Mouse (Mus musculus): Measurements from ENCODE around the gene Hlcs. TPM values are rescaled to one million over a fixed set of nuclear protein-coding genes. Genes with fewer than 3 reads are reported as not detected.

Gene Hlcs
- polyA plus RNA-seq, 2 experiments from 2014 or later, result 6.4 to 7.9 TPM

- no peak for ATAC-seq
Observed at GRCm38 (mm10) chr16:94088819-94089692, 224.3 kb downstream of the Hlcs start.

- ATAC-seq, result no peak
Observed at GRCm38 (mm10) chr16:94088226-94088748, 225.1 kb downstream of the Hlcs start.

- ATAC-seq, result no peak
Observed at GRCm38 (mm10) chr16:94087570-94088225, 225.7 kb downstream of the Hlcs start.

- no peak for ATAC-seq
Observed at GRCm38 (mm10) chr16:94086701-94087569, 226.4 kb downstream of the Hlcs start.

GRCm38 (mm10) chr16:94085603-94086285 lies 227.6 kb downstream of the Hlcs start:
- ATAC-seq, result no peak

GRCm38 (mm10) chr16:94084711-94085602 lies 228.4 kb downstream of the Hlcs start, which contains the start of gene Sim2:
TSS of gene Sim2 (plus strand) at chr16:94084931.
- no peak for ATAC-seq

GRCm38 (mm10) chr16:94083848-94084525 lies 229.4 kb downstream of the Hlcs start:
- no peak for ATAC-seq

- ATAC-seq, result no peak
Observed at GRCm38 (mm10) chr16:94082960-94083847, 230.2 kb downstream of the Hlcs start.

GRCm38 (mm10) chr16:94081996-94082708 lies 231.2 kb downstream of the Hlcs start:
- no peak for ATAC-seq

- ATAC-seq, result no peak
Observed at GRCm38 (mm10) chr16:94081596-94081995, 231.8 kb downstream of the Hlcs start.

- ATAC-seq, result no peak
Observed at GRCm38 (mm10) chr16:94079856-94080555, 233.4 kb downstream of the Hlcs start.

GRCm38 (mm10) chr16:94079075-94079855 lies 234.1 kb downstream of the Hlcs start:
- no peak for ATAC-seq

Other genes starting within 250 kb of the Hlcs start
- not detected for gene Sim2, start 228.6 kb downstream of the Hlcs start, polyA plus RNA-seq (2017; shearing (Covaris generic))
- under 1 TPM in 1 of 2 experiments, not detected in 1; 0.36 TPM for gene Ripply3, start 14.8 kb upstream of the Hlcs start, polyA plus RNA-seq (2017; shearing (Covaris generic))
- gene Ttc3, start 57.0 kb upstream of the Hlcs start, polyA plus RNA-seq (2017; shearing (Covaris generic)), result 10 to 100 TPM; 47.7 to 53.5 TPM
- gene Pigp, start 58.3 kb upstream of the Hlcs start, polyA plus RNA-seq (2017; shearing (Covaris generic)), result 10 to 100 TPM; 57.2 to 72.6 TPM
- gene Vps26c, start 213.3 kb upstream of the Hlcs start, polyA plus RNA-seq (2017; shearing (Covaris generic)), result 10 to 100 TPM; 78.2 to 81.7 TPM

Measured in activated CD4-positive, CD25-positive, alpha-beta regulatory T cell, adult 4 months (primary cell).